Mouse (Mus musculus): ENCODE measurements around the gene Lrrc1. TPM values are rescaled to one million over a fixed set of nuclear protein-coding genes. Genes with fewer than 3 reads are reported as not detected.

Gene Lrrc1
- polyA plus RNA-seq, 1 experiment, result 12.8 TPM

GRCm38 (mm10) chr9:77496540-77497062 lies 48.1 kb downstream of the Lrrc1 start:
- TF ChIP-seq CTCF (IDR thresholded peaks at IDR 0.05; ENCODE audit: extremely low read depth, insufficient read depth, low read length), result no peak
- no peak for TF ChIP-seq POLR2A (IDR thresholded peaks at IDR 0.05; ENCODE audit: extremely low read depth, insufficient read depth, low read length)
- Histone ChIP-seq H3K27ac (ENCODE audit: insufficient read depth, low read length) (no peak overlapping the region), H3K4me1 (ENCODE audit: control insufficient read depth, insufficient read depth, low read length) (no peaks in the 10 kb centered on the region), H3K4me3 (ENCODE audit: insufficient read depth, low read length) (no peak overlapping the region)

- no peaks in the 10 kb centered on the region for H3K4me1 ChIP-seq (ENCODE audit: control insufficient read depth, insufficient read depth, low read length)
- TF ChIP-seq POLR2A (IDR thresholded peaks at IDR 0.05; ENCODE audit: extremely low read depth, insufficient read depth, low read length) (no peak), CTCF (IDR thresholded peaks at IDR 0.05; ENCODE audit: extremely low read depth, insufficient read depth, low read length) (no peak)
- no peak overlapping the region for H3K4me3 ChIP-seq (ENCODE audit: insufficient read depth, low read length)
- H3K27ac ChIP-seq (ENCODE audit: insufficient read depth, low read length), result no peak overlapping the region
These were observed 50.4 kb downstream of the Lrrc1 start for GRCm38 (mm10) chr9:77494307-77494706.

- no peak overlapping the region for H3K4me3 ChIP-seq (ENCODE audit: insufficient read depth, low read length)
- no peak for TF ChIP-seq POLR2A (IDR thresholded peaks at IDR 0.05; ENCODE audit: extremely low read depth, insufficient read depth, low read length)
- no peak for TF ChIP-seq CTCF (IDR thresholded peaks at IDR 0.05; ENCODE audit: extremely low read depth, insufficient read depth, low read length)
- no peaks in the 10 kb centered on the region for H3K4me1 ChIP-seq (ENCODE audit: control insufficient read depth, insufficient read depth, low read length)
- no peak overlapping the region for H3K27ac ChIP-seq (ENCODE audit: insufficient read depth, low read length)
These were observed 56.1 kb downstream of the Lrrc1 start for GRCm38 (mm10) chr9:77488611-77489010.

GRCm38 (mm10) chr9:77487427-77487826 lies 57.2 kb downstream of the Lrrc1 start:
- Histone ChIP-seq H3K4me1 (ENCODE audit: control insufficient read depth, insufficient read depth, low read length) (no peaks in the 10 kb centered on the region), H3K4me3 (ENCODE audit: insufficient read depth, low read length) (no peak overlapping the region), H3K27ac (ENCODE audit: insufficient read depth, low read length) (no peak overlapping the region)
- TF ChIP-seq POLR2A (IDR thresholded peaks at IDR 0.05; ENCODE audit: extremely low read depth, insufficient read depth, low read length) (no peak), CTCF (IDR thresholded peaks at IDR 0.05; ENCODE audit: extremely low read depth, insufficient read depth, low read length) (no peak)

GRCm38 (mm10) chr9:77485915-77486314 lies 58.8 kb downstream of the Lrrc1 start:
- Histone ChIP-seq H3K4me3 (ENCODE audit: insufficient read depth, low read length) (no peak overlapping the region), H3K4me1 (ENCODE audit: control insufficient read depth, insufficient read depth, low read length) (peaks cover 5% of the 10 kb centered on the region; the same call in 1 of the 2 replicates), H3K27ac (ENCODE audit: insufficient read depth, low read length) (no peak overlapping the region)
- TF ChIP-seq CTCF (IDR thresholded peaks at IDR 0.05; ENCODE audit: extremely low read depth, insufficient read depth, low read length) (no peak), POLR2A (IDR thresholded peaks at IDR 0.05; ENCODE audit: extremely low read depth, insufficient read depth, low read length) (no peak)

- no peak overlapping the region for H3K4me3 ChIP-seq (ENCODE audit: insufficient read depth, low read length)
- H3K4me1 ChIP-seq (ENCODE audit: control insufficient read depth, insufficient read depth, low read length), result peaks cover 10% of the 10 kb centered on the region
- TF ChIP-seq POLR2A (IDR thresholded peaks at IDR 0.05; ENCODE audit: extremely low read depth, insufficient read depth, low read length) (no peak), CTCF (IDR thresholded peaks at IDR 0.05; ENCODE audit: extremely low read depth, insufficient read depth, low read length) (no peak)
- no peak overlapping the region for H3K27ac ChIP-seq (ENCODE audit: insufficient read depth, low read length)
These were observed 59.9 kb downstream of the Lrrc1 start for GRCm38 (mm10) chr9:77484751-77485150.

GRCm38 (mm10) chr9:77483559-77483958 lies 61.1 kb downstream of the Lrrc1 start:
- Histone ChIP-seq H3K4me1 (ENCODE audit: control insufficient read depth, insufficient read depth, low read length) (peaks cover 12% of the 10 kb centered on the region), H3K27ac (ENCODE audit: insufficient read depth, low read length) (no peak overlapping the region), H3K4me3 (ENCODE audit: insufficient read depth, low read length) (no peak overlapping the region)
- TF ChIP-seq POLR2A (IDR thresholded peaks at IDR 0.05; ENCODE audit: extremely low read depth, insufficient read depth, low read length), result no peak
- no peak for TF ChIP-seq CTCF (IDR thresholded peaks at IDR 0.05; ENCODE audit: extremely low read depth, insufficient read depth, low read length)

GRCm38 (mm10) chr9:77482281-77482680 lies 62.4 kb downstream of the Lrrc1 start:
- no peak overlapping the region for H3K27ac ChIP-seq (ENCODE audit: insufficient read depth, low read length)
- no peak for TF ChIP-seq CTCF (IDR thresholded peaks at IDR 0.05; ENCODE audit: extremely low read depth, insufficient read depth, low read length)
- no peak for TF ChIP-seq POLR2A (IDR thresholded peaks at IDR 0.05; ENCODE audit: extremely low read depth, insufficient read depth, low read length)
- no peak overlapping the region for H3K4me3 ChIP-seq (ENCODE audit: insufficient read depth, low read length)
- peaks cover 12% of the 10 kb centered on the region for H3K4me1 ChIP-seq (ENCODE audit: control insufficient read depth, insufficient read depth, low read length)

GRCm38 (mm10) chr9:77481380-77481779 lies 63.3 kb downstream of the Lrrc1 start:
- H3K4me1 ChIP-seq (ENCODE audit: control insufficient read depth, insufficient read depth, low read length), result peaks cover 12% of the 10 kb centered on the region
- no peak overlapping the region for H3K4me3 ChIP-seq (ENCODE audit: insufficient read depth, low read length)
- no peak overlapping the region; the same call in 1 of the 2 replicates for H3K27ac ChIP-seq (ENCODE audit: insufficient read depth, low read length)
- no peak for TF ChIP-seq CTCF (IDR thresholded peaks at IDR 0.05; ENCODE audit: extremely low read depth, insufficient read depth, low read length)
- no peak for TF ChIP-seq POLR2A (IDR thresholded peaks at IDR 0.05; ENCODE audit: extremely low read depth, insufficient read depth, low read length)

- Histone ChIP-seq H3K27ac (ENCODE audit: insufficient read depth, low read length) (no peak overlapping the region), H3K4me3 (ENCODE audit: insufficient read depth, low read length) (no peak overlapping the region), H3K4me1 (ENCODE audit: control insufficient read depth, insufficient read depth, low read length) (peaks cover 12% of the 10 kb centered on the region)
- no peak for TF ChIP-seq CTCF (IDR thresholded peaks at IDR 0.05; ENCODE audit: extremely low read depth, insufficient read depth, low read length)
- TF ChIP-seq POLR2A (IDR thresholded peaks at IDR 0.05; ENCODE audit: extremely low read depth, insufficient read depth, low read length), result no peak
These were observed 63.9 kb downstream of the Lrrc1 start for GRCm38 (mm10) chr9:77480574-77481319.
